Comparison of ENCODE assay signal across 8 mouse cellular contexts in genomic region chr3:145988684-145989575, GRCm38 (mm10). TPM values are rescaled to one million over a fixed set of nuclear protein-coding genes. Genes with fewer than 3 reads are reported as not detected.
DNase-seq lines count a peak whose midpoint lies in the region; ATAC-seq and TF ChIP-seq lines count a peak whose summit lies in the region.

No protein-coding gene starts in this region.

- peak overlapping the region; percentile 81 for H3K4me2 ChIP-seq in kidney, embryonic 16.5 days (replicated peaks; ENCODE audit: low read depth, low read length)
- H3K4me2 ChIP-seq in heart, embryonic 13.5 days: peak overlapping the region; percentile 81
- H3K4me2 ChIP-seq in liver, postnatal 0 days (ENCODE audit: low read depth, low read length): peak overlapping the region; percentile 79

- ATAC-seq in kidney, embryonic 16.5 days (ENCODE audit: low FRiP score, low TSS enrichment): no peak
- ATAC-seq in heart, embryonic 13.5 days (ENCODE audit: extremely low read depth, insufficient number of reproducible peaks, low FRiP score, low TSS enrichment): no peak; the same call in 1 of the 2 replicates
- no peak for ATAC-seq in liver, postnatal 0 days

- H3K4me1 ChIP-seq in kidney, embryonic 16.5 days (ENCODE audit: insufficient read depth, low read length): peaks cover 38% of the 10 kb centered on the region
- H3K4me1 ChIP-seq in heart, embryonic 13.5 days: peaks cover 53% of the 10 kb centered on the region
- H3K4me1 ChIP-seq in liver, postnatal 0 days (ENCODE audit: insufficient read depth): peaks cover 10% of the 10 kb centered on the region

- no peak for TF ChIP-seq EP300 in liver, postnatal 0 days (IDR thresholded peaks at IDR 0.05; ENCODE audit: low read depth)

- H3K9ac ChIP-seq in kidney, embryonic 16.5 days (replicated peaks; ENCODE audit: low read length): peak overlapping the region; percentile 87
- peak overlapping the region; percentile 98 for H3K9ac ChIP-seq in heart, embryonic 13.5 days
- H3K9ac ChIP-seq in liver, postnatal 0 days (replicated peaks): peak overlapping the region; percentile 59

- WGBS in kidney, embryonic 16.5 days: under 1% methylated on average over 45 of the region's 45 CpGs
- WGBS in heart, embryonic 13.5 days: under 1% methylated on average over 45 of the region's 45 CpGs
- 2% methylated on average over 43 of the region's 45 CpGs for WGBS in liver, postnatal 0 days (ENCODE audit: insufficient replicate concordance)

- H3K4me3 ChIP-seq in kidney, embryonic 16.5 days (ENCODE audit: low read length): peak overlapping the region; percentile 75
- peak overlapping the region; percentile 88 for H3K4me3 ChIP-seq in heart, embryonic 13.5 days
- peak overlapping the region; percentile 55 for H3K4me3 ChIP-seq in liver, postnatal 0 days (ENCODE audit: low read depth, low read length)

- no peaks in the 10 kb centered on the region for H3K36me3 ChIP-seq in kidney, embryonic 16.5 days (ENCODE audit: insufficient read depth, low read length)
- H3K36me3 ChIP-seq in heart, embryonic 13.5 days: peaks cover 8% of the 10 kb centered on the region; the same call in 1 of the 2 replicates
- H3K36me3 ChIP-seq in liver, postnatal 0 days (replicated peaks; ENCODE audit: insufficient read depth, low read length): no peaks in the 10 kb centered on the region

- no peak for TF ChIP-seq CTCF in liver, postnatal 0 days (IDR thresholded peaks at IDR 0.05; ENCODE audit: low read depth)

- peaks cover 8% of the 10 kb centered on the region; the same call in 1 of the 2 replicates for H3K27me3 ChIP-seq in kidney, embryonic 16.5 days (ENCODE audit: insufficient read depth, low read length)
- H3K27me3 ChIP-seq in heart, embryonic 13.5 days (replicated peaks): 0 out of 2 replicates have a peak, but pooled peaks cover 4% of the 10 kb centered on the region
- H3K27me3 ChIP-seq in liver, postnatal 0 days (ENCODE audit: insufficient read depth, low read length): peaks cover 25% of the 10 kb centered on the region

- peak overlapping the region; percentile 96 for H3K27ac ChIP-seq in kidney, embryonic 16.5 days (ENCODE audit: low read length)
- peak overlapping the region; percentile 100 for H3K27ac ChIP-seq in heart, embryonic 13.5 days (replicated peaks)
- H3K27ac ChIP-seq in liver, postnatal 0 days (ENCODE audit: low read depth): peak overlapping the region; percentile 72

- DNase-seq in kidney, adult 9 months: no peak
- DNase-seq in Muller cell, postnatal 12 days (ENCODE audit: inconsistent ontology term): peak; percentile 42
- DNase-seq in liver, postnatal 0 days: no peak
- DNase-seq in ovary, postnatal 14 days (ENCODE audit: low spot score): no peak
- no peak for DNase-seq in spleen, postnatal 14 days (ENCODE audit: low spot score in 2 of 2)
- DNase-seq in thymus, postnatal 14 days: no peak

- no peaks in the 10 kb centered on the region for H3K9me3 ChIP-seq in kidney, embryonic 16.5 days (ENCODE audit: low read length)
- H3K9me3 ChIP-seq in heart, embryonic 13.5 days: no peaks in the 10 kb centered on the region
- H3K9me3 ChIP-seq in liver, postnatal 0 days (ENCODE audit: low read length): no peaks in the 10 kb centered on the region

RNA-seq across cellular contexts. Expression of gene Syde2, which starts 1.3 kb away (rescaled TPM):
- polyA plus RNA-seq in kidney, embryonic 16.5 days (2015; fragmentation: Nextera tagmentation; extraction: Ambion mirVana): 1.4 and 1.7 TPM in 2 replicates
- 4.8 and 5.4 TPM in 2 replicates for polyA plus RNA-seq in heart, embryonic 13.5 days (2015; fragmentation: Nextera tagmentation; extraction: Ambion mirVana)
- 0.47 and 0.70 TPM in 2 replicates for polyA plus RNA-seq in liver, postnatal 0 days (2015; fragmentation: Nextera tagmentation; extraction: Ambion mirVana)

RNA-seq across cellular contexts. Expression of gene 2410004B18Rik, which starts 51.1 kb away (rescaled TPM):
- polyA plus RNA-seq in kidney, embryonic 16.5 days (2015; fragmentation: Nextera tagmentation; extraction: Ambion mirVana): 46.0 and 51.9 TPM in 2 replicates
- 35.4 and 44.6 TPM in 2 replicates for polyA plus RNA-seq in heart, embryonic 13.5 days (2015; fragmentation: Nextera tagmentation; extraction: Ambion mirVana)
- 10.1 and 11.8 TPM in 2 replicates for polyA plus RNA-seq in liver, postnatal 0 days (2015; fragmentation: Nextera tagmentation; extraction: Ambion mirVana)
